Mouse (Mus musculus) left cerebral cortex, postnatal 4 days (tissue): ENCODE measurements around the gene Tmem79. TPM values are rescaled to one million over a fixed set of nuclear protein-coding genes. Genes with fewer than 3 reads are reported as not detected.
A peak's percentile ranks its signal among the peaks of the same experiment; 100 is the strongest.
"Not testable (repeated sequence)": the region's sequence is repeated elsewhere in the genome, so short reads cannot be mapped to it uniquely, and the experiment has no call there.

Experiments used
- DNase-seq: peaks from one replicate; pipeline ENCODE4 v3.0.0-alpha.2; 2022
- intact Hi-C: fragments of 180-260 bp; cut with DNase I; formaldehyde crosslinking; loops from one replicate; pipeline ENCODE4 v1.15.1; 2025
- total RNA-seq, 2 experiments: library from RNA; stranded (reverse); gene quantifications; 2 replicates each; pipeline ENCODE4 v1.2.3; 2021

Tmem79 gene
- total RNA-seq, 2 experiments from 2014 or later, result 1.5 to 2.0 TPM

DNA sequence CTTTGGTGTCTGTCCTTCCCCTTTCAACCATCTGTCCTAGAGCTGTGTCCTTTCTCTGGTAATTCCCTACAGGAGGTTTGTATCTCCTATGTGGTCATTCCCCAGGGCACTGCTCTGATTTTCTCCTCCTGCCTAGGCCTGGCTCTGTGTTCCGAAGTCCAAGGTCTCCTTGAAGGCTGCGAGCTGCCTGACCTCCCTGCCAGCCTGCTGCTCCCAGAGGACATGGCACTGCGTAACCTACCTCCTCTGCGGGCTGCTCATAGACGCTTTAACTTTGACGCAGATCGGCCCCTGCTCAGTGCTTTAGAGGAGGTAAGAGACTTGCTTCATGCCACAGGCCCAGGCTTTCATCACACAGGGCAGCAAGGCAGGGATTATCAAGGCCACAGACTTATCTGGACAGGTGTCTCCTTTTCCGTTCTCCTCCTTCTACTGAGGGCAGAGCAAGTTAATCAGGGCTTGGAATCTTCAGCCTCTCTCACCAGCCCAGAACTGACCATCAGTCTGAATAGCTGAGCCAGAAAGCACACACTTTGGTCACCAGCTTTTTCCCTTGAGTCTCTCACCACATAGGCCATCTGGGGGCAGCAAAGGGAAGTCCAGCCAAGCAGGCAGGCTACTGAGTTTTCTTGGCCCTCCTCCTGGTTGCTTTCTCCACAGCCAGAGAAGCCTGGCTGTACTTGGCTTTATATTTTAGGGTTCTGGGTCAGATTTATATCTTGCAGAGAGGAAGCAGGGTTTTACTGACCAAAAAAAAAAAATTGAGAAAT is 18.6 kb upstream of the Tmem79 start:
- no peak for DNase-seq
- intact Hi-C loops, result loop anchor here (5.0 kb wide), 1 partner anchor 37 kb away; no protein-coding TSS in a partner anchor

DNA sequence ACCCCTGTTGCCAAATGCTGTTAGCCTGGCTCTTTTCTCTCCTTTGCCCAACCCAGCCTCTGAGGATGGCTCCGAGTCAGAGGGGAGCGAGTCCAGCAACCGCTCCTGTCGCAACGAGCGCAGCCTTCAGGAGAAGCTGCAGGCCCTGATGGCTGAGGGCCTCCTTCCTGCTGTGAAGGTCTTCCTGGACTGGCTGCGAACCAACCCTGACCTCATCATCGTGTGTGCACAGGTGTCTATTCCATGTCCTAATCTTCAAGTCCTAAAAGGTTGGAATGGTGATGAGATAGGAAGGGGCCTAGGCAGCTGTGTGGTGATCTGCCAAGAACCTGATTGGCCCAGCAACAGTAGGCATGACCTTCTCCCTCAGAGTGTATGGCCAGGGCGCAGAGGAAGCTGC is 17.0 kb upstream of the Tmem79 start:
- DNase-seq, result no peak
- intact Hi-C loops, result loop anchor here (5.0 kb wide), 1 partner anchor 36 kb away; no protein-coding TSS in a partner anchor

GRCm38 (mm10) chr3:88350732-88351131 is 14.8 kb upstream of the Tmem79 start:
- no peak for DNase-seq
- intact Hi-C loops, result loop anchor here (5.0 kb wide), 1 partner anchor 33 kb away; no protein-coding TSS in a partner anchor

GRCm38 (mm10) chr3:88339006-88339405 is 3.1 kb upstream of the Tmem79 start:
- intact Hi-C loops, result no loop called here
- DNase-seq, result no peak

DNA sequence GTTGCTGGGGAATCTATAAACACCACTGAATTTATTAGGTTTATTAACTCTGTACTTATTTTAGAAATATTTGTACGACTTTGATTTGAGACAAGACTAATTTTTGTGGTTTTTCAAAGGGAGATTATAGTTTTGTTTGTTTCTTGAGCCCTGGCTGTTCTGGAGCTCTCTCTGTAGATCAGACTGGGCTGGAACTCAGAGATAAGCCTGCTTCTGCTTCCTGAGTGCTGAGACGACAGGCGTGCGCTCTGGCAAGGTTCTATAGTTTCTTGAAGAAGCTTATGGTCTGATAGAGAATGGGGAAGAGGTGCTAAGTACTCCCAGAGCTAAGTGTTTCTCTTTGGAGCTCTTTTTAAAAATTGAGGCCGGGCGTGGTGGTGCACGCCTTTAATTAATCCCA is 2.4 kb upstream of the Tmem79 start:
- intact Hi-C loops, result no loop called here
- no peak for DNase-seq

DNA sequence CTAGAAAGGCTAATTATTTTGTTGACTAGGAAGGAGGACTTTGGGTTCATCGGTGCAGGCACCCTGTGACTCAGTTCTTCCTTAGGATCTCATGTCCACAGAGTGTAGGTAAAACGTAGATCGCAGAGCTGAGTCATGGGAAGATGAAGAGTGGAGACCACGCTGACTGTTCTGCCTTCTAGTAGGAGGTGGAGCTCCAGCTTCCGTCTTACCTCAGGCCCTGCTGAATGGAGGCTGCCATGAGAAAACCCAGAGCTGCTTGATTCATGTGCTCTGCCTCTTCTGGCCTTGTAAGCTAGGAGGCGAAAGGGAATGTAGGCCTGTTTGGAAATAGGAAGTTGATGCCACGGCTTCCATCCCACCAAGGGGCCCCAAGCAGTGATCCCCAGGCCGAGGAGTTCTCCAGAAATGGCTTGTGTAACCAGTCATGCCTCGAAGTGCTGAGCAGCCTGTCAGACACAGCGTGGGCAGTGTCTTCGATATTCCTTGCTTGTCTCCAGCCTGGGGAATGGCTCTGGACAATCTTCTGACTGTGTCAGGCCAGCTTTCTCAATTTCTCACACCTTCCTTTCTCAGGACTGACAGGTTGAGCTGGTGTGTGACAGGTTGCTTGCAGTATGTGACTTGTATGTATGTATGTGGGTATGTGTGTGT is 1.5 kb upstream of the Tmem79 start:
- DNase-seq, result no peak
- intact Hi-C loops, result no loop called here

DNA sequence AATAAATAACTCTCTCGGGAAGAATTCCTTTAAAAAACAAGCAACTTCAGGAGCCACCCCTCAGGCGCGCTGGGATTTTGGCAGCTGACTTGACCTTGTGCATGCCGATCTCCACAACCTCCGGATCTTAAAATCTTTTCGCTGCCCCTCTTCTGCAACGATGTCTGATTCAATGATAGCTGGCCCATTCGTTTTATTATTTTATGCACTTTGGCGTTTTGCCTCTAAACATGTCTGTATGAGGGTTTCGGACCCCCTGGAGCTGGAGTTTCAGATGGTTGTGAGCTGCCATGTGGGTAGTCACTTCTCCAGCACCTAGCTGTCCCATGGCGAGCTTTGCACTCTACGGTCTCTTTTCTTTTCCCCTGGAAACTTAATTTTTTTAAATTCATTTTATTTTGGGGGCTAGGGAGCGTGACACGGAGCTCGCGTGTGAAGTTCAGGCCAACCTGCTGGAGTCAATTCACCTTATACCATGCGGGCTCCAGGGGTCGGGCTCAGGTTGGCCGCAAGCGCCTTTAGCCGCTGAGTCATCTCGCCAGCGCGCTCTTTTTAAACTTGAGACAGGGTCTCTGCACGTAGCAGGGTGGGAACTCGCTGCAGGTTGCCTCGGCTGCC is 403 bp downstream of the Tmem79 start:
- DNase-seq, result no peak
- intact Hi-C loops, result no loop called here

DNA sequence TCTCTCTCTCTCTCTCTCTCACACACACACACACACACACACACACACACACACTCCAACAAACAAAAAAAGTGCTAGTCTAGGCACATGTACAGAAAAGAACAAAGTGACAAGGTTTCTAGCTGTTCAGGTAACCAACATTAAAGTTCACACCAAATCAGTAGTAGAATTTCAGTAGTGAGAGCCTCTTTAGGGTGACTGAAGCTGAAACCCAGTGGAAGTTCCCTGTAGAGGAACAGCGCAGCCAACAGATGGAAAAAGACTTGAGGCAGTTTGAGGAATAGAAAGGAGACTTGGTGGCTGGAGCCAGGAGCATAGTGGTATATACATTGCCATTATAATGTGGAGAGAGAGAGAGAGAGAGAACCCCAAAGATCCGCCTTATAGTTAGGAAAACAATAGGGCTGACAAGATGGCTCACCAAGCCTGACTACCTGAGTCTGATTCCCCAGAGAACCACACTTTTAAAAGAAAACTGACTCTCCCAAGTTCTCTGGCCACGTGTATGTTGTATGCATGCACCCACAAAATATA is 979 bp downstream of the Tmem79 start:
- no peak for DNase-seq
- intact Hi-C loops, result no loop called here

- DNase-seq, result no peak
- intact Hi-C loops, result no loop called here
Measured at GRCm38 (mm10) chr3:88334029-88334658, 1.8 kb downstream of the Tmem79 start.

- intact Hi-C loops, result no loop called here
- DNase-seq, result no peak
Measured at GRCm38 (mm10) chr3:88331282-88331681, 4.7 kb downstream of the Tmem79 start.

DNA sequence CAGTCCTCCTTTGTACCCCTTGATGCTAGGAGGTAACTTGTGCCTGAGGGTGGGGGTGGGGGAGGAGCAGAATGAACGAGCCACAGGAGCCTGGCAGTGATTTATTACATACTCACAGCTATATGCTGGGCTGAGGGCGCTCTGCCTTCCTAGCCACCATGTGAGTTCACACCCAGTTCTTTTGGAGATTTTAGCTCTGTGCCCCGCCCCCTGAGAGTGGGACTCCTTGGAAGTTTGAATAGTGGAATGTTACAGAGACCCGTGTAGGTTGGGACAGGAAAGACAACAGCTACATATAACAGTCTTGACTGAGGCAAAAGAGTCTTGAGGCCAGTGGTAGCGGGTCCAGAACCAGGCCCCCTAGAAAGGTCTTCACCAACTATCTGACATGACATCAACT is 7.0 kb downstream of the Tmem79 start:
- no peak for DNase-seq
- intact Hi-C loops, result no loop called here

DNA sequence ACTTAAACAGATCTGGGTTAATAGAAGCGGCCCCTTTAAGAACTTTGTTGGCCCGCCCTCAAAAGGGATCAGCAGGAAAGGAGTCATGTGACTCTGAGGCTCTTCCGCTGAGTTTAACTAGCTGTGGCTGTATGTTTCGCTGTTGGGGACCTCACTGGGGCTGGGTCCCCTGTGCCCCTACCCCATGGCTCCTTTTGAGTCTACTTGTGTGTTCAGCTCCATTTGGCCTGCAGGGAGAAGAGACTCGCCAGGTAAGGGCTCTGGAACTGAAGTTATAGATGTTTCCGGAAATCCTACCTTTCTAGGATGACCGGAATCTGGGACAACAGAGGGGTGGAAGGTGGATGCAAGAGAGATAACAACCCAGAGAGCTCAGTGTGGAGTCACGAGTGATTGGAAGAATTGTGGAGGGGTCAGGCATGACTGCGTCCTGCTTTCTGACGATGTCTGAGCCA is 11.0 kb downstream of the Tmem79 start, which contains the start of gene Glmp:
Gene Glmp (plus strand): TSS at position 73 of the 455 bp plus-strand sequence.
- DNase-seq, result peak; percentile 47
- intact Hi-C loops, result no loop called here

GRCm38 (mm10) chr3:88299172-88299571 is 36.8 kb downstream of the Tmem79 start:
- intact Hi-C loops, result no loop called here
- DNase-seq, result no peak

- intact Hi-C loops, result no loop called here
- no peak for DNase-seq
Measured at GRCm38 (mm10) chr3:88297321-88297851, 38.6 kb downstream of the Tmem79 start.

DNA sequence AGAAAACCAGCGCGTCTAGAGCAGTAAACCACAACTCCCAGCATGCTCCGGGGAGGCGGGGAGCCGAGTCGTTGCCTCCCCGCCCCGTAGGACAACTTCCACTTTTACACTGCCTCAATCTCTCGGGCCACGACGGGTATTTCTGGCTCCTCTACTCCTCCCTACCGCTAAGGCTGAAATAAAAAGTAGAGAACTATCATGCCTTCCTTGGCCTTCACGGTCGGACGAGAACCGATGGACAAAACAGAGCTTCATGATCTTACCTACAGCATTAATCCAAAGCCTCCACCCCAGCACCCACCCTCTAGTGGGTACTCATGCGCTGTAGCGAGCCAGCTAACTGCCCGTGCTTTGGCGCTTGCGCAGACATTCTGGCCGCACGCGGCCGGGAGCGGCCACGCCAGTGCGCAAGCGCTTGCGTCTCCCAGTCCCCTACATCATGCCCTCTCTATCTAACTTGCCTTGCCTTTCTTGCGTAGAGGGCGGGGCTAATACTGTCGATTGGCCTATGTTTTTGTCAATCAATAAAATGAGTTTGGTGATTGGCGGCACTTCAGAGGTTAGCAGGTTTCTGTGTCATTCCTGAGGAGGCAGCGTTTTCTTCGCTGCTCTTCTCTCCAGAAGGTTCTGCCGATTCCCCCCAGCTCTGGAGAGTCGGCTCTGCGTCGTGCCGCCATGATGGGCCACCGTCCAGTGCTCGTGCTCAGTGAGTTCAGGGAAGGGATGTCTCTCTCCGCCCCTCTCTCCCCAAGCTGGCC is 39.2 kb downstream of the Tmem79 start, which contains the start of the genes Tsacc and Cct3:
Gene Tsacc (minus strand): TSS at position 439 of the 758 bp plus-strand sequence.
Gene Cct3 (plus strand): TSS at position 556 of the 758 bp plus-strand sequence.
- DNase-seq, result peak; percentile 97
- intact Hi-C loops, result no loop called here

DNA sequence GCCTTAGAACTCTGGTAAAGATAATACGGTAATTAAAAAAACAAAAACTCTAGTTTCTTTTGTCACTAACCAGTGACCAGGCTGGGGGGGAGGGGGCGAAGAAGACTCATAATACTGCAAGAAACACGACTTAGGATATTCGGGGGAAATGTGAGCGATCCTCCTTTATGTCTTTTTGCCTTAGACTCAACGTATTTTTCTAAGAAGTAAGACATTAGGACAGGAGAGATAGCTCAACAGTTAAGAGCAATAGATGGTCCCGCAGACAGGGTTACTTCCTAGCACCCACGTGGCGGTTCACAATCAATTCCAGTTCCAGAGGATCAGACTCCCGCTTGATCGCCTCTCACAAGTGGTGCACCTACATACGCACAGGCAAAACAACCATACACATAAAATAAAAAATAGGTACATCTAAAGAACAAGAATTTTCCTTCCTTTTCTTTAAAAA is 39.8 kb downstream of the Tmem79 start:
- intact Hi-C loops, result no loop called here
- peak; percentile 24 for DNase-seq

DNA sequence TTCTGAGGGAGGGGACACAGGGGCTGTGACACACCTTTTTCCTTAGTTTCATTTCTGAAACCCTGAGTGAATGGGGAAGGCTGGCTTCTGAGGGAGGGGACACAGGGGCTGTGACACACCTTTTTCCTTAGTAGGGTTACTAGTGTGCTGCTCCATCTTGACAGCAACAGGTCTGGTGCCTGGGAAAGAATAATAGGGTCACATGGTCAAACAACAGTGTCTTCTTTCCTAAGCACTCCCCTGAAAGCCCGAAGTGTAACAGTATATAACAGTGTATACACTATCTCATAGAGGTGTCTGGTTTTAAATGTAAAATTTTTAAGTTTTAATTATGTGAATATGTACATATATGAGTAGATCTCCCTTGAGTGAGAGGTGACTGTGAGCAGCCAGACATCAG is 40.7 kb downstream of the Tmem79 start:
- DNase-seq, intact Hi-C loops: not testable (repeated sequence)

- intact Hi-C loops, result no loop called here
- peak; percentile 23 for DNase-seq
Measured at GRCm38 (mm10) chr3:88291970-88292369, 44.0 kb downstream of the Tmem79 start.

DNA sequence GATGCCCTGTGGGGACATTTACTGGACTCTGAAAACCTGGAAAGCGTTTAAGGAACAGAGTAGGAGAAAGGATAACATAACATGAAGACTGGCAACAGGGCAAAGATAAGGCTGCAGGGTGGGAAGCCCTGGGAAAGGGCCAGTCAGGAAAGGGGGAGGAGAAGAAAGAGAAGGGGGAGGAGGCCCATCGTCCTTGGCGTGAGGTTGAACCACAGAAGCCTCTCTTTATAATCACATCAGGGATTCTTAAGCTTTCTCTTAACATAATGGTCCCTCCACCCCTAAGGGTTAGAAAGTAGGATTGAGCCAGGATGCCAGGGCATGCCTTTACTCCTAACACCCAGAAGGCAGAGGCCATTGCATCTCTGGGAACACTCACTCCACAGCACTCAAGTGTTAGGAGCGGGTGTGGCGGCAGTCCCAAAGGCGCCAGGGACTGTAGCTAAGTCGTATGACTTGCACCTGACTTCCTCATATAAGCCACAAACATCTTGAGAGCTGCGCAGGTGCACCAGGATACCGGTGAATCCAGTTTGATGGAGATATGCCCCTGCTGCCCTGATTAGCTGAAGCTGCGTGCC is 47.7 kb downstream of the Tmem79 start:
- DNase-seq, intact Hi-C loops: not testable (repeated sequence)
